Mouse (Mus musculus) lung, postnatal 0 days (tissue): ENCODE measurements around the gene Dkk3. TPM values are rescaled to one million over a fixed set of nuclear protein-coding genes. Genes with fewer than 3 reads are reported as not detected.
A peak's percentile ranks its signal among the peaks of the same experiment; 100 is the strongest.
"Not testable (repeated sequence)": the region's sequence is repeated elsewhere in the genome, so short reads cannot be mapped to it uniquely, and the experiment has no call there.

Experiments
- ATAC-seq: fragments of 200-750 bp; cut with Nextera tagmentation; 2 replicates; pipeline ENCODE4 v1.8.0; 2017; ENCODE audit warnings: moderate library complexity
- DNase-seq: peaks from one replicate; pipeline ENCODE4 v3.0.0-alpha.2; 2016; ENCODE audit warnings: low spot score
- H3K27ac ChIP-seq: fragments of 300-500 bp; sonication (generic); 2 replicates; pipeline ENCODE4 v1.5.1; 2014; ENCODE audit warnings: antibody characterized with exemption, mild to moderate bottlenecking, low read length, mixed read lengths
- H3K27me3 ChIP-seq: fragments of 300-500 bp; sonication (generic); replicated peaks from 2 replicates; pipeline ENCODE4 v1.6.1; 2014; ENCODE audit warnings: low read length, mixed read lengths; ENCODE audit not compliant: insufficient read depth
- H3K36me3 ChIP-seq: fragments of 300-500 bp; sonication (generic); 2 replicates; pipeline ENCODE4 v1.6.1; 2014; ENCODE audit warnings: low read length, mixed read lengths; ENCODE audit not compliant: insufficient read depth
- H3K4me1 ChIP-seq: fragments of 300-500 bp; sonication (generic); 2 replicates; pipeline ENCODE4 v1.6.1; 2014; ENCODE audit warnings: antibody characterized with exemption, low read depth, low read length, mixed read lengths; ENCODE audit not compliant: insufficient read depth
- H3K4me2 ChIP-seq: fragments of 300-500 bp; sonication (generic); replicated peaks from 2 replicates; pipeline ENCODE4 v1.6.1; 2014; ENCODE audit warnings: low read depth, mild to moderate bottlenecking, low read length, moderate library complexity, mixed read lengths
- H3K4me3 ChIP-seq: fragments of 300-500 bp; sonication (generic); 2 replicates; pipeline ENCODE4 v1.5.1; 2014; ENCODE audit warnings: low read depth, low read length
- H3K9ac ChIP-seq: fragments of 300-500 bp; sonication (generic); replicated peaks from 2 replicates; pipeline ENCODE4 v1.6.1; 2014; ENCODE audit warnings: low read depth, mild to moderate bottlenecking
- H3K9me3 ChIP-seq: fragments of 300-500 bp; sonication (generic); 2 replicates; pipeline ENCODE4 v1.6.1; 2016; ENCODE audit warnings: low read length, mixed read lengths
- CTCF ChIP-seq: IDR thresholded peaks from 2 replicates; pipeline ENCODE4 v1.5.1; 2016; ENCODE audit warnings: antibody characterized with exemption, mild to moderate bottlenecking
- EP300 ChIP-seq: IDR thresholded peaks from 2 replicates; pipeline ENCODE4 v1.6.1; 2016; ENCODE audit warnings: antibody characterized with exemption, mild to moderate bottlenecking, control low read depth
- WGBS: fragments of 180-500 bp; shearing (Covaris S2); extraction: QIAGEN DNeasy Blood & Tissue Kit; methylation state at CpG from one replicate; pipeline ENCODE4 v1.1.7; 2014; 5-methylcytosine and 5-hydroxymethylcytosine counted together
- polyA plus RNA-seq: library from polyadenylated mRNA; unstranded; fragments of >200 nt; fragmentation: Nextera tagmentation; extraction: Ambion mirVana; gene quantifications from 2 replicates; pipeline ENCODE4 v1.2.1, GENCODE M21; 2015

Dkk3 gene
- polyA plus RNA-seq, 1 experiment from 2014 or later, result 82.5 TPM

DNA sequence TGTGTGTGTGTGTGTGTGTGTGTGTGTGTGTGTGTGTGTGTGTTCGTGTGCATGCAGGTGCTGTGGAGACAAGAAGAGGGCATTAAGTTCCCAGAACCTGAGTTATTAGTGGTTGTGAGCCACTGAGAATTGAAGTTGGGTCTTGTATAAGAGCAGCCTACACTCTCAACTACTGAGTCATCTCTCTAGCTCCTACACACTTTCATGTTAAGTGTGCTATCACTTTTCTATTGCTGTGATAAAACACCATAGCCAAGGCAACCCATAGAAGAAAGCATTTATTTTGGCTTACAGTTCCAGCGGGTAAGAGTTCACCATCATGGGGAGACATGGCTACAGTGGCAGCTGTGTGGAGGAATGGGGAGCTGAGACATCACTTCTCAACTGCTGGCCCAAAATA is 17.8 kb upstream of the Dkk3 start:
- H3K9me3 ChIP-seq, result no peaks in the 10 kb centered on the region
- H3K4me2 ChIP-seq, result no peak overlapping the region

DNA sequence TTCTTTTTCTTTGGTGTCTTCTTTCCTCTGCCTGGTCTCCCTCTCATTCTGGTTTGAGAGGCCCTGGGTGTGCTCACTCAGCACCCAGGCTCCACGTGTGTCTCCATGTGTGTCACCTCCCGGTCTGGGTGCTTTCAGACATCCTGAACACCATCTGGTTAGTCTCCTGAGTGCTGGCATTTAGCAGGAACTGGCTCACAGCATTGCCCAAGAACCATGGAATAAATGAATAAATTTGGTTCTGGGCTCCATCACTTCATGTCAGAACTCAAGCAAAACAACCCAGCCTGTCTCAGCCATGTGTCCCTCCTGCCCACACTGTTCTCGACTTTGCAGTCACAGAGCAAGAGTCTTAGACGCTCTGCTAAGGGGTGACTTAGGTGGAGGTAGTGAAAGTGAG is 13.8 kb upstream of the Dkk3 start:
- no peak overlapping the region for H3K27ac ChIP-seq
- DNase-seq (no peak), ATAC-seq (no peak)
- no peaks in the 10 kb centered on the region for H3K9me3 ChIP-seq
- WGBS, result 57% methylated on average over 4 of the region's 4 CpGs
- TF ChIP-seq CTCF (no peak), EP300 (no peak)
- no peak overlapping the region for H3K4me2 ChIP-seq
- no peak overlapping the region for H3K9ac ChIP-seq
- no peaks in the 10 kb centered on the region; the same call in 1 of the 2 replicates for H3K4me1 ChIP-seq
- no peaks in the 10 kb centered on the region for H3K36me3 ChIP-seq
- H3K27me3 ChIP-seq, result no peaks in the 10 kb centered on the region
- no peak overlapping the region for H3K4me3 ChIP-seq

More for the DNA sequence above, 17.8 kb upstream of the Dkk3 start:
- no peak for DNase-seq
- H3K9ac ChIP-seq, result no peak overlapping the region
- no peaks in the 10 kb centered on the region for H3K36me3 ChIP-seq
- peaks cover 3% of the 10 kb centered on the region; the same call in 1 of the 2 replicates for H3K4me1 ChIP-seq
- H3K4me3 ChIP-seq, result no peak overlapping the region
- no peak for TF ChIP-seq CTCF
- TF ChIP-seq EP300, result no peak
- WGBS, result 85% methylated on average over 2 of the region's 2 CpGs
- ATAC-seq, result no peak
- H3K27ac ChIP-seq, result no peak overlapping the region
- H3K27me3 ChIP-seq, result no peaks in the 10 kb centered on the region

DNA sequence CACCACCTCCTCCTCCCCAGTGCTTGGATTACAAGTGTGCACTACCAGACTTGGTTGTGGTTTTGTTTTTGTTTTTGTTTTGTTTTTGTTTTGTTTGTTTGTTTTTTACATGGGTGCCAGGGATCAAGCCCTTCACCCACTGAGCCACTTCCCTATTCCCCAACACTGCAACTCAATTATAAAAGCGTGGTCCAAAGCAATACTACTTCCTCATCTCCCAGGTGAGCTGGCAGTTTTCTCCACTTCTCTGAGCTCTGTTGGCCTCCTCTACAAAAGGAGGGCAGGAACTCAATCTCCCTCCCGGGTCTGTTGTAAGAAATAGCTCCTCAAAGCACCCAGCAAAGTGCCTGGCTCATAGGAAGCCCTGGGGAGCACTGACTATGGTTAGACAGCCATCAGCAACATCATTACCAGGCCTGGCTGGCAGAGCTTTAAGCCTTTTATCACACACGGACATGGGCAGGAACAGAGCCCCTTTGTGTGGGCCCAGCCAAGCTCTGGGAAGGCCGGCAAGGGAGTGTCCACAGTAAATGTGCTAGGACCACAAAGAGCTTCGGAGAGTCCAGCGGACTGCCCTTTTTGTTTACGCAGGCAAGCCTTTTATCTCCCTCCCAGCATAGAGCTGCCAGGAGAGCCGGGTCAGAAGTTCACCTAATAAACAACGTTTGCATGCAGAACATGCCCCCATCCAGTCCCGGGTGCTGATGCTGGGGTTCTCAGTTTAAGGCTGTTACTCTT is 11.3 kb upstream of the Dkk3 start:
- Histone ChIP-seq H3K4me1 (no peaks in the 10 kb centered on the region; the same call in 1 of the 2 replicates), H3K4me3 (no peak overlapping the region), H3K4me2 (no peak overlapping the region), H3K27ac (no peak overlapping the region), H3K36me3 (no peaks in the 10 kb centered on the region), H3K9me3 (no peaks in the 10 kb centered on the region), H3K27me3 (no peaks in the 10 kb centered on the region), H3K9ac (no peak overlapping the region)
- peak; percentile 68 for ATAC-seq
- no peak for TF ChIP-seq CTCF
- no peak for TF ChIP-seq EP300
- DNase-seq, result peak; percentile 45
- 15% methylated on average over 10 of the region's 10 CpGs for WGBS

GRCm38 (mm10) chr7:112165593-112165992 is 6.7 kb upstream of the Dkk3 start:
- Histone ChIP-seq H3K4me3 (no peak overlapping the region), H3K27ac (no peak overlapping the region), H3K27me3 (0 out of 2 replicates have a peak, but pooled peaks cover 4% of the 10 kb centered on the region), H3K9ac (no peak overlapping the region), H3K36me3 (no peaks in the 10 kb centered on the region), H3K4me1 (no peaks in the 10 kb centered on the region; the same call in 1 of the 2 replicates), H3K9me3 (no peaks in the 10 kb centered on the region), H3K4me2 (no peak overlapping the region)
- no peak for TF ChIP-seq EP300
- TF ChIP-seq CTCF, result no peak
- 64% methylated on average over 4 of the region's 4 CpGs for WGBS
- ATAC-seq, result no peak
- no peak for DNase-seq

DNA sequence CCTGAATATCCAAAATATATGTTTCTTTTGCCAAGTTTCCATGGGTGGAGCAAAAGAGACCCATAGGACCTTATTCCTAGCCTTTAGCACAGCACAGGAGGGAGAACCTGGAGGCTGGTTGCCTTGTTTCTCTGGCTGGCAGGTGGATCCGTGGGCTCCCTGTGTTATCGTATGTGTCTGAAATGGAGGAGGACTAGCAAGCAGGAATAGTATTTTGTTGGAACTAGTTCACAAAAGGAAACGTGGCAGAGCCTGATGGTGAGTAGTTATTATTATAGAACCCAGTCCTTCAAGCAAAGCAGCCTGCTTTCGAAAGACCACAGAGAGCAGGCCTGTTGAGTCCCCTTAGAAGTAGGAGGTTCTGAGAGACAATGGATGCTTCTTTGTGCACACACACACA is 6.2 kb upstream of the Dkk3 start:
- H3K36me3 ChIP-seq, H3K9ac ChIP-seq, H3K9me3 ChIP-seq, H3K4me1 ChIP-seq, H3K4me2 ChIP-seq, H3K4me3 ChIP-seq, H3K27ac ChIP-seq, DNase-seq, H3K27me3 ChIP-seq, ATAC-seq: not testable (repeated sequence)
- WGBS, result 84% methylated on average over 4 of the region's 4 CpGs

GRCm38 (mm10) chr7:112164430-112164829 is 5.6 kb upstream of the Dkk3 start:
- TF ChIP-seq EP300, result no peak
- no peak for TF ChIP-seq CTCF
- Histone ChIP-seq H3K9ac (no peak overlapping the region), H3K4me3 (no peak overlapping the region), H3K27me3 (0 out of 2 replicates have a peak, but pooled peaks cover 4% of the 10 kb centered on the region), H3K9me3 (no peaks in the 10 kb centered on the region), H3K36me3 (no peaks in the 10 kb centered on the region), H3K4me1 (no peaks in the 10 kb centered on the region), H3K27ac (no peak overlapping the region), H3K4me2 (no peak overlapping the region)
- DNase-seq, result no peak
- 73% methylated on average over 3 of the region's 3 CpGs for WGBS
- ATAC-seq, result no peak
